ENCODE assay signal across 1 mouse cellular context in genomic region chr6:37821531-37822051, GRCm38 (mm10).
TF ChIP-seq lines count a peak whose summit lies in the region.

No protein-coding gene starts in this region.

TF ChIP-seq in CH12.LX, 34 proteins besides CTCF, POLR2A, EP300 and RAD21 (continued from another document):
- peak; percentile 88; the same call in 1 of the 2 replicates for TF ChIP-seq E2F4 (IDR thresholded peaks at IDR 0.05; ENCODE audit: insufficient replicate concordance, low read depth, low read length)
